28 mouse cellular contexts compared by ENCODE assay signal in genomic region chr4:131998641-131999040, GRCm38 (mm10).
"Had no signal": no experiment of that assay in that cellular context is flagged by ENCODE, and none has a peak within 500 bp of the region (broad histone marks: within the 10 kb centered on the region; RNA-seq: fewer than 3 reads in every experiment).

No protein-coding gene starts in this region.

- H3K9ac ChIP-seq: embryonic facial prominence, embryonic 12.5 days; embryonic facial prominence, embryonic 13.5 days; embryonic facial prominence, embryonic 15.5 days; forebrain, embryonic 12.5 days; forebrain, embryonic 13.5 days; forebrain, embryonic 15.5 days; forebrain, postnatal 0 days had no signal

- H3K4me1 ChIP-seq: embryonic facial prominence, embryonic 10.5 days; embryonic facial prominence, embryonic 12.5 days; embryonic facial prominence, embryonic 13.5 days; embryonic facial prominence, embryonic 15.5 days; forebrain, embryonic 10.5 days; forebrain, embryonic 12.5 days; forebrain, embryonic 13.5 days; forebrain, embryonic 15.5 days had no signal

- H3K4me3 ChIP-seq: embryonic facial prominence, embryonic 10.5 days; embryonic facial prominence, embryonic 12.5 days; embryonic facial prominence, embryonic 13.5 days; embryonic facial prominence, embryonic 15.5 days; erythroblast, embryonic 14.5 days; forebrain, embryonic 10.5 days; forebrain, embryonic 12.5 days; forebrain, embryonic 13.5 days; forebrain, embryonic 15.5 days; gastrocnemius, adult 2 months had no signal

- H3K9me3 ChIP-seq: embryonic facial prominence, embryonic 10.5 days; embryonic facial prominence, embryonic 12.5 days; embryonic facial prominence, embryonic 13.5 days; embryonic facial prominence, embryonic 15.5 days; forebrain, embryonic 10.5 days; forebrain, embryonic 12.5 days; forebrain, embryonic 13.5 days; forebrain, embryonic 15.5 days had no signal

- ATAC-seq: forebrain, embryonic 13.5 days; forebrain, embryonic 14.5 days; forebrain, embryonic 15.5 days; forebrain, embryonic 16.5 days; forebrain, postnatal 0 days had no signal

- H3K27ac ChIP-seq: embryonic facial prominence, embryonic 10.5 days; embryonic facial prominence, embryonic 12.5 days; embryonic facial prominence, embryonic 13.5 days; embryonic facial prominence, embryonic 15.5 days; forebrain, embryonic 10.5 days; forebrain, embryonic 12.5 days; forebrain, embryonic 13.5 days; forebrain, embryonic 15.5 days; gastrocnemius, adult 2 months had no signal

- DNase-seq: cerebellum, adult 2 months; cerebellum, adult 8-10 months; cerebellum, adult 9-10 months; cerebellum, adult 9-11 months; cerebellum, postnatal 10 days; cerebellum, postnatal 14 days; cerebellum, postnatal 25 days; cerebellum, postnatal 36 days; embryo, embryonic 11 days; forebrain, postnatal 0 days; gastrocnemius, adult 2 months; gastrocnemius, postnatal 10 days; gastrocnemius, postnatal 14 days; gastrocnemius, postnatal 25 days; gastrocnemius, postnatal 36 days; heart, adult 11 months; heart, adult 18-20 months had no signal

- H3K27me3 ChIP-seq: embryonic facial prominence, embryonic 12.5 days; embryonic facial prominence, embryonic 13.5 days; embryonic facial prominence, embryonic 15.5 days; forebrain, embryonic 12.5 days; forebrain, embryonic 13.5 days; forebrain, embryonic 15.5 days had no signal

- H3K4me2 ChIP-seq: embryonic facial prominence, embryonic 12.5 days; embryonic facial prominence, embryonic 13.5 days; embryonic facial prominence, embryonic 15.5 days; forebrain, embryonic 12.5 days; forebrain, embryonic 13.5 days; forebrain, embryonic 15.5 days had no signal
